Mouse (Mus musculus) intestine, embryonic 16.5 days (tissue): ENCODE measurements around the gene Dmd. TPM values are rescaled to one million over a fixed set of nuclear protein-coding genes. Genes with fewer than 3 reads are reported as not detected.

Source experiments
- ATAC-seq: fragments of 200-750 bp; cut with Nextera tagmentation; 2 replicates; pipeline ENCODE4 v1.8.0; 2017; ENCODE audit warnings: moderate TSS enrichment, moderate library complexity
- H3K27ac ChIP-seq: fragments of 300-500 bp; sonication (generic); 2 replicates; pipeline ENCODE4 v1.5.1; 2014; ENCODE audit warnings: mild to moderate bottlenecking, low read length
- H3K27me3 ChIP-seq: fragments of 300-500 bp; sonication (generic); replicated peaks from 2 replicates; pipeline ENCODE4 v1.6.1; 2014; ENCODE audit warnings: low read length, control low read depth, mixed read lengths; ENCODE audit not compliant: control insufficient read depth, insufficient read depth
- H3K36me3 ChIP-seq: fragments of 300-500 bp; sonication (generic); 2 replicates; pipeline ENCODE4 v1.6.1; 2014; ENCODE audit warnings: low read length, control low read depth; ENCODE audit not compliant: control insufficient read depth, insufficient read depth
- H3K4me1 ChIP-seq: fragments of 300-500 bp; sonication (generic); 2 replicates; pipeline ENCODE4 v1.6.1; 2014; ENCODE audit warnings: low read length, control low read depth, mixed read lengths; ENCODE audit not compliant: control insufficient read depth, insufficient read depth
- H3K4me2 ChIP-seq: fragments of 300-500 bp; sonication (generic); 2 replicates; pipeline ENCODE4 v1.6.1; 2014; ENCODE audit warnings: low read depth, low read length, control low read depth
- H3K4me3 ChIP-seq: fragments of 300-500 bp; sonication (generic); 2 replicates; pipeline ENCODE4 v1.5.1; 2014; ENCODE audit warnings: mild to moderate bottlenecking, low read length
- H3K9ac ChIP-seq: fragments of 300-500 bp; sonication (generic); 2 replicates; pipeline ENCODE4 v1.6.1; 2014; ENCODE audit warnings: low read depth, low read length
- H3K9me3 ChIP-seq: fragments of 300-500 bp; sonication (generic); 2 replicates; pipeline ENCODE4 v1.6.1; 2016; ENCODE audit warnings: low read length, control low read depth; ENCODE audit not compliant: control insufficient read depth
- WGBS: fragments of 180-500 bp; shearing (Covaris S2); extraction: QIAGEN DNeasy Blood & Tissue Kit; methylation state at CpG from one replicate; pipeline ENCODE4 v1.1.7; 2014; 5-methylcytosine and 5-hydroxymethylcytosine counted together
- polyA plus RNA-seq: library from polyadenylated mRNA; unstranded; fragments of >200 nt; fragmentation: Nextera tagmentation; extraction: Ambion mirVana; gene quantifications from 2 replicates; pipeline ENCODE4 v1.2.1, GENCODE M21; 2015

Gene Dmd
- polyA plus RNA-seq, 1 experiment from 2014 or later: 22.1 TPM

DNA sequence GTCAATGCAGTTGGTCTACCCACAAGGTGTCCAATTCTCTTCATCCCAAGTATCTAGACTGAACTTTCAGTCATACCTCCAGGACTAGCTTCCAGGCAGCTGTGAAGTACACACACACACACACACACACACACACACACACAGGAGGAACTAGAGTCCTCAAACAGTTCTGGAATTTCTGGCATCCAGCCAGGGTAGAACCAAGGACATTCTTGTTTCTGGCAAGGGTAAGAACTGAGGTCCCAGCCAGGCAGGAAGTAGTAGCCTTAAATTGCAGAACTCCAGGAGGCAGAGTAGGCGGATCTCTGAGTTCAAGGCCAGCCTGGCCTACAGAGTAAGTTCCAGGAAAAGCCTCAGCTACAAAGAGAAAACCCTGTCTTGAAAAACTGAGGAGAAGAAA lies 2128.2 kb downstream of the Dmd start:
- no peak overlapping the region for H3K27ac ChIP-seq
- H3K4me1 ChIP-seq: no peaks in the 10 kb centered on the region
- H3K9ac ChIP-seq: no peak overlapping the region
- H3K36me3 ChIP-seq: no peaks in the 10 kb centered on the region
- H3K27me3 ChIP-seq: no peaks in the 10 kb centered on the region
- 83% methylated on average over 1 of the region's 1 CpGs for WGBS
- H3K4me3 ChIP-seq: no peak overlapping the region
- ATAC-seq: no peak
- H3K9me3 ChIP-seq: no peaks in the 10 kb centered on the region
- no peak overlapping the region for H3K4me2 ChIP-seq

DNA sequence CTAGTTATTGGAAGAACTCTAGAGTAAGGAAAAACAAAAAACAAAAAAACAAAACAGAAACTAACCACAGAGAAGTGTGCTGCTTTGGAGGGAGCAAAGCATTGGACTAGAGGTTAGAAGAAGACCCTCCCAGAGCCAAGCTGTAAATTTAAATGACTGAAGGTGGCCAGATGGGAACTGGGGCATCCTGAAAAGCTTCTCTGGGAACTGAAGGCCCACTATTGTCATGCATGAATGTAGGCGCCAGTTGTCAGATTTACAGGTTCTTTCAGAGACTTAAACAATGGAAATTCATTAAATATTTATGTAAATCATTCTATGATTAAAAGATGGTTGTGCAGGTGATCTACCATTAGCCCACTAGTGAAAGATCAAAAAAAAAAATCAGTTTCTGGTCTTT lies 2128.9 kb downstream of the Dmd start:
- no peak overlapping the region for H3K4me2 ChIP-seq
- H3K9me3 ChIP-seq: no peaks in the 10 kb centered on the region
- H3K9ac ChIP-seq: no peak overlapping the region
- H3K36me3 ChIP-seq: no peaks in the 10 kb centered on the region
- no peak overlapping the region for H3K27ac ChIP-seq
- no peak for ATAC-seq
- no peaks in the 10 kb centered on the region for H3K4me1 ChIP-seq
- no peak overlapping the region for H3K4me3 ChIP-seq
- WGBS: 68% methylated on average over 1 of the region's 1 CpGs
- H3K27me3 ChIP-seq: no peaks in the 10 kb centered on the region

DNA sequence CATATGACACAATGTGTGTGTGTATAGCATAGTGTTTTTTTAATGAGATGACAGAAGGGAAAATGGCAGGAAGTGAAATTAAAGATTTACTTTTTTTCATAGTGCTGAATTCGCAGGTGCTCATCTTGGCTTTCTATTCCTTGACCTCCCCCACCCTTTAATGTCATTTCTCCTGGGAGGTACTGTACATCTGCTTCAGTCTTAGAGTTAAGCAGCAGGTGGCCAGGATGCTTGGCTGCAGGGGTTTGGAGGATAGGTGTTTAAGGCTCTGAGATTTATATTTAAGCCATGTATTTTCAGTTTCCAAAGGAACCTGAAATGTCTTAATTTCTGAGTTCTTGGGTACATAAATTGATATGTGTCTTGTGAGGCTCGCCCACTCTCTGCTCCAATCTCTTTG lies 2130.5 kb downstream of the Dmd start:
- Histone ChIP-seq H3K9me3 (no peaks in the 10 kb centered on the region), H3K9ac (no peak overlapping the region)
- WGBS: 71% methylated on average over 2 of the region's 2 CpGs

DNA sequence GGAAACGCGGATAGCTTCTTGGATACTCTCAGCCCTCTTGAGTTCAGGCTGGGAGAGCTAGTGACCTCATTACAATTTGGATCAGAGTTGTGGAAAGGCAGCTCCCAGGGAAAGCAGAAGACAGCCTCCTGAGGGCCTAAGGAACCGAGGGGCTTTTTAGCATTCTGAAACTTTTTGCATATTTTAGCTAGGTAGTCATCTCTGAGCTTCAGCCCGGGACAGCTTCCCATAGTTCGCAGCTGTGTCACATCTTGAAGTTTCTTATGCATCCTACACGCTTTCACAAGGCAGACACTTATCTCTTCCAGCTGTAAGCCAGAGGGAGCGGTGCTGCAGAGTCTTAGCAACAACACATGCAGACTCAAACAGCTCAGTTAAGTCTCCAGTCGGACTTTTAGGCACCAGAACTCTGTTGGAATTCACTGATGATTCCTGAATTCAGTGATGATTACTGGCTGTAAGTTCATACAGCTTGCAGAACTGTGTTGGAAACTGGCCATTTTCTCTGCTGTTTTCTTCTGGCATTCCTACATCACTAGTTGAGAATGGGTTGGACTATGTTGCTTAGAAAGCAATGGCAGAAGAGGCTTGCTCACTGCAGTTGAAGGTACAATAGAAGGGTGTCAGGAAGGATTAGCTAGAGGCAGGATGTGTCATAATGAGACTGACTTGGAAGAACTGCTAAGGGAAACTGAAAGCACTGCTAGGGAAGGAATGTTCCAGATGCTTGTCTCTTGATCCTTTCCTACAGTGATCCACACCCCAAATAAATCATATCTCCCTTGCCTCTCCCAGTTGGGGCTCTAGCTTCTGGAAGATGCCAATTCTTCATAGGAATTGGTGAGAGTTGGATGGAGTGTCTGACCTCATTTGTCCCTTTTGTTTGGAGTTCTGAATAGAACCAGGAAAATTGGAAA lies 2135.8 kb downstream of the Dmd start:
- Histone ChIP-seq H3K9ac (no peak overlapping the region), H3K4me1 (no peaks in the 10 kb centered on the region), H3K27ac (peak overlapping the region; percentile 30; the same call in 1 of the 2 replicates), H3K9me3 (no peaks in the 10 kb centered on the region), H3K27me3 (no peaks in the 10 kb centered on the region), H3K4me2 (no peak overlapping the region), H3K4me3 (no peak overlapping the region), H3K36me3 (no peaks in the 10 kb centered on the region)
- peak; percentile 83 for ATAC-seq
- WGBS: 51% methylated on average over 8 of the region's 8 CpGs

More for the DNA sequence above, 2130.5 kb downstream of the Dmd start:
- H3K4me1 ChIP-seq: no peaks in the 10 kb centered on the region
- H3K27me3 ChIP-seq: no peaks in the 10 kb centered on the region
- ATAC-seq: no peak
- no peak overlapping the region for H3K27ac ChIP-seq
- H3K36me3 ChIP-seq: no peaks in the 10 kb centered on the region
- H3K4me2 ChIP-seq: no peak overlapping the region
- H3K4me3 ChIP-seq: no peak overlapping the region

DNA sequence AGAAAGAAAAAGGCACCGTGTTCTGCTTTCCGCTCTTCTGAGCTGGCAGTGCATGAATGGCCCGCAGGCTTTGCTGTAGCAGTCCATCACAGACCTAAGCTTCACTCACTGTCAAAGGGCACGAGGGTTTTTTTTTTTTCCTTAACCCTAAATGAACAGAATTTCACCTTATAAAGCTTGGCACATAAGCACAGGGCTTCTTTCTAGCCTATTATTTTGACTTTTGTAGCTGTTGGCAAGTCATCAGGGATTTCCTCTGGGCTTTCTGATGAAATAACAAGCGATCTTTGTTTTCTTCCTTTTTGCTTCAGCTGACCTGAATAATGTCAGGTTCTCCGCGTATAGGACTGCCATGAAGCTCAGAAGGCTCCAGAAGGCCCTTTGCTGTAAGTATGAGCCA lies 2140.8 kb downstream of the Dmd start:
- 74% methylated on average over 7 of the region's 7 CpGs for WGBS
- ATAC-seq: no peak
- Histone ChIP-seq H3K4me2 (no peak overlapping the region), H3K9me3 (no peaks in the 10 kb centered on the region), H3K27me3 (no peaks in the 10 kb centered on the region), H3K9ac (no peak overlapping the region), H3K27ac (no peak overlapping the region), H3K36me3 (no peaks in the 10 kb centered on the region), H3K4me3 (no peak overlapping the region), H3K4me1 (no peaks in the 10 kb centered on the region)

DNA sequence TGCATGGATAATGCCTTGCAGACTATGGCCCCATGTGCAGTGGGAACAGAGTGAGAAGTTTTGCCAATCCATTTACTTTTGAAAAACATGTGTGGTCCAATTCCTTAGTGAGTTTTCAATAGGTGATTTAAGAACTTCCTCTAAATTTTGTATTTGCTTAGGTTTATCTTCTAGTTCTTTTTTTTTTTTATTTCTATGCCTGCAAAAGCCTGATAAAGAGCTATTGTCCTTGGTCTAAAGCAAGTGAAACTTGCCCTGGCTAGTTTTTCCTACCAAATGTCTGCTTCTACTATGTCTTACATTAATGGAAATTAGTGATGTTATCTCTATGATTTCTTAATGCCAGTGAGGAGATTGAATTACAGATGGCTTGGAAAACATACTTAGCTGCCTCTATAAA lies 2144.7 kb downstream of the Dmd start:
- Histone ChIP-seq H3K4me1 (no peaks in the 10 kb centered on the region), H3K4me2 (no peak overlapping the region), H3K27me3 (no peaks in the 10 kb centered on the region), H3K36me3 (no peaks in the 10 kb centered on the region), H3K27ac (no peak overlapping the region), H3K9me3 (no peaks in the 10 kb centered on the region), H3K9ac (no peak overlapping the region), H3K4me3 (no peak overlapping the region)
- no peak for ATAC-seq

DNA sequence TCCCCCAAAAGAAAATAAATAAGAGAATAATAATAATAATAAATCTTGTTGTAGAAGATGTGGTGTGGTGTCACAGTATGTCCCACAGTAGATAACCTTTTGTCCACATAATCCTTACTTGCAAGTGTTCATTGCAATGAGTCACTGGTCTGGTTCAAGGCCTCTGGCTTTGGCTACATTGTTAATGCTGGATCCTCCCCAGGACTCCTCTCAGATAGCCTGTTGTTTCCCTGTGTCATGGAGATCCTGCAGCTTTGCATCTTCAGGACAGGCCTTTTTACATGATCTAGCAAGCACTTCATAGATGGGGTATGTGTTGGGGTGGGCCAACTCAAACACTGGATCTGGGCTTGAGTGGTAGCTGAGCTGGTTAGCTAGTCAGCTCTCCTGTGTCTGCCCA lies 2150.0 kb downstream of the Dmd start:
- H3K27ac ChIP-seq: no peak overlapping the region
- H3K4me3 ChIP-seq: no peak overlapping the region
- ATAC-seq: no peak
- H3K4me1 ChIP-seq: no peaks in the 10 kb centered on the region
- no peaks in the 10 kb centered on the region for H3K36me3 ChIP-seq
- no peak overlapping the region for H3K9ac ChIP-seq
- no peaks in the 10 kb centered on the region for H3K9me3 ChIP-seq
- no peaks in the 10 kb centered on the region for H3K27me3 ChIP-seq
- H3K4me2 ChIP-seq: no peak overlapping the region

DNA sequence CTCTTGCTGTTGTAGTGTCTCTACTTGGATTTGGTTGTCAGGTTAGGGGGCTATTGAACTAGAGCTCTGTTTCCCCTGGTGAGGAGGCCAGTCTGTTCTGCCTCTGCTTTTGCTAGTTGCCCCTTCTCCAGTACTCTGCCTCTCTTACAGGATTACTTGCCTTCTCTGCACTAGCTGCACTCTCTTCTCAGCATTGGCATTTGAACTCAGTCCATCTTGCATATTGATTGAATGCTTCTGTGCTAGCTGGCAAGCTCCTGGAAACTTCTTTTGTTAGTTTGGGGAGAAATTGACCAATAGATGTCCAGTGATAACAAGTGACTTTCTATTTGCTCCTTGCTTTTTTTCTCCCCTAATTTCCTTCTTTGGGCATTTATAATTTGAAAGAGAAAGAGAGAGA lies 2163.7 kb downstream of the Dmd start:
- no peak for ATAC-seq
- no peak overlapping the region for H3K27ac ChIP-seq
- H3K9me3 ChIP-seq: no peaks in the 10 kb centered on the region
- H3K36me3 ChIP-seq: no peaks in the 10 kb centered on the region
- H3K4me1 ChIP-seq: no peaks in the 10 kb centered on the region
- no peaks in the 10 kb centered on the region for H3K27me3 ChIP-seq
- no peak overlapping the region for H3K4me2 ChIP-seq
- H3K4me3 ChIP-seq: no peak overlapping the region
- H3K9ac ChIP-seq: no peak overlapping the region

DNA sequence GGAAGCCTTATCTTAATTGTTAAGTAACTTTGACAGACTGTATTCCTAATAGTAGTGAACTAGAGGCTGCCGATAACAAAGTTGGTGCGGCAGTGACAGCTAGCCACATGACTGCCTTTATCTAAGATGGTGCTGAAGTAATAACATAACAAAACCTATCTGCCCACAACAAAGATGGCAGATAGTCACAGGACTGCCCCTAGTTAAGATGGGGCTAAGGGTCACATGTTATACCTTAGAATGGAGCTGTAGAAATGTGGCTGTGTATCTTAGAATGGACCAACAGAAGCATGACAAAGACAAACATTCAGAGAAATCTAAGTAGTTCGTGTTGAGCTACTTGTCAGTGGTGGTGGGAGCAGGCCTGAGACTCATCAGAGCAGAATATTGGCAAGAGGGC lies 2184.0 kb downstream of the Dmd start:
- Histone ChIP-seq H3K4me3 (no peak overlapping the region), H3K4me1 (no peaks in the 10 kb centered on the region), H3K9ac (no peak overlapping the region), H3K4me2 (no peak overlapping the region), H3K36me3 (no peaks in the 10 kb centered on the region), H3K9me3 (no peaks in the 10 kb centered on the region), H3K27ac (no peak overlapping the region), H3K27me3 (no peaks in the 10 kb centered on the region)
- WGBS: 76% methylated on average over 3 of the region's 3 CpGs
- ATAC-seq: no peak

DNA sequence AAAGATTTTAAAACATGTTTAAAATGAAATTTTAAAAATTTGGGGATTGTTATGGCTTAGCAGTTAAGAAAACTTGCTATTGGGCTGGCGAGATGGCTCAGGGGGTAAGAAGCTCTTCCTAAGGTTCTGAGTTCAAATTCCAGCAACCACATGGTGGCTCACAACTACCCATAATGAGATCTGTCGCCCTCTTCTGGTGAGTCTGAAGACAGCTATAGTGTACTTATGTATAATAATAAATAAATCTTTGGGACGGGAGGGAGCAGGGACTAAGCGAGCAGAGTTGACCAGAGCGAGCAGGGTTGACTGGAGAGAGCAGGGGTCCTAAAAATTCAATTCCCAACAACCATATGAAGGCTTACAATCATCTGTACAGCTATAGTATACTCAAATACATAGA lies 2188.6 kb downstream of the Dmd start:
- no peaks in the 10 kb centered on the region for H3K4me1 ChIP-seq
- H3K4me2 ChIP-seq: no peak overlapping the region
- H3K27ac ChIP-seq: no peak overlapping the region
- ATAC-seq: no peak
- H3K27me3 ChIP-seq: no peaks in the 10 kb centered on the region
- WGBS: 83% methylated on average over 5 of the region's 5 CpGs
- H3K9me3 ChIP-seq: no peaks in the 10 kb centered on the region
- no peak overlapping the region for H3K4me3 ChIP-seq
- no peak overlapping the region for H3K9ac ChIP-seq
- no peaks in the 10 kb centered on the region for H3K36me3 ChIP-seq
